Mouse (Mus musculus) heart, embryonic 13.5 days (tissue): ENCODE measurements around the gene Gpr165. TPM values are rescaled to one million over a fixed set of nuclear protein-coding genes. Genes with fewer than 3 reads are reported as not detected.

ENCODE experiments used
- ATAC-seq: fragments of 200-750 bp; cut with Nextera tagmentation; 2 replicates; pipeline ENCODE4 v1.8.0; 2017; ENCODE audit warnings: moderate TSS enrichment; ENCODE audit not compliant: insufficient number of reproducible peaks, low FRiP score, low TSS enrichment; ENCODE audit errors: extremely low read depth
- H3K27ac ChIP-seq: fragments of 300-500 bp; sonication (generic); replicated peaks from 2 replicates; pipeline ENCODE4 v1.5.1; 2015; ENCODE audit warnings: moderate library complexity, mild to moderate bottlenecking, inconsistent platforms
- H3K27me3 ChIP-seq: fragments of 300-500 bp; sonication (generic); replicated peaks from 2 replicates; pipeline ENCODE4 v1.6.1; 2015; ENCODE audit warnings: mild to moderate bottlenecking, inconsistent platforms
- H3K36me3 ChIP-seq: fragments of 300-500 bp; sonication (generic); 2 replicates; pipeline ENCODE4 v1.6.1; 2015; ENCODE audit warnings: mild to moderate bottlenecking, inconsistent platforms
- H3K4me1 ChIP-seq: fragments of 300-500 bp; sonication (generic); 2 replicates; pipeline ENCODE4 v1.6.1; 2015; ENCODE audit warnings: inconsistent platforms
- H3K4me2 ChIP-seq: fragments of 300-500 bp; sonication (generic); 2 replicates; pipeline ENCODE4 v1.6.1; 2015; ENCODE audit warnings: inconsistent platforms, mild to moderate bottlenecking, moderate library complexity
- H3K4me3 ChIP-seq: fragments of 300-500 bp; sonication (generic); 2 replicates; pipeline ENCODE4 v1.5.1; 2015; ENCODE audit warnings: moderate library complexity, mild to moderate bottlenecking, inconsistent platforms
- H3K9ac ChIP-seq: fragments of 300-500 bp; sonication (generic); 2 replicates; pipeline ENCODE4 v1.6.1; 2015; ENCODE audit warnings: inconsistent platforms, mild to moderate bottlenecking, moderate library complexity
- H3K9me3 ChIP-seq: fragments of 300-500 bp; sonication (generic); 2 replicates; pipeline ENCODE4 v1.6.1; 2016; ENCODE audit warnings: inconsistent platforms
- WGBS: fragments of 180-500 bp; shearing (Covaris S2); methylation state at CpG from one replicate; pipeline ENCODE4 v1.1.7; 2015; ENCODE audit warnings: mixed read lengths; 5-methylcytosine and 5-hydroxymethylcytosine counted together
- polyA plus RNA-seq: library from polyadenylated mRNA; unstranded; fragments of >200 nt; fragmentation: Nextera tagmentation; extraction: Ambion mirVana; gene quantifications from 2 replicates; pipeline ENCODE4 v1.2.1, GENCODE M21; 2015

The Gpr165 gene
- polyA plus RNA-seq: 0.07 and 0.14 TPM in 2 replicates

DNA sequence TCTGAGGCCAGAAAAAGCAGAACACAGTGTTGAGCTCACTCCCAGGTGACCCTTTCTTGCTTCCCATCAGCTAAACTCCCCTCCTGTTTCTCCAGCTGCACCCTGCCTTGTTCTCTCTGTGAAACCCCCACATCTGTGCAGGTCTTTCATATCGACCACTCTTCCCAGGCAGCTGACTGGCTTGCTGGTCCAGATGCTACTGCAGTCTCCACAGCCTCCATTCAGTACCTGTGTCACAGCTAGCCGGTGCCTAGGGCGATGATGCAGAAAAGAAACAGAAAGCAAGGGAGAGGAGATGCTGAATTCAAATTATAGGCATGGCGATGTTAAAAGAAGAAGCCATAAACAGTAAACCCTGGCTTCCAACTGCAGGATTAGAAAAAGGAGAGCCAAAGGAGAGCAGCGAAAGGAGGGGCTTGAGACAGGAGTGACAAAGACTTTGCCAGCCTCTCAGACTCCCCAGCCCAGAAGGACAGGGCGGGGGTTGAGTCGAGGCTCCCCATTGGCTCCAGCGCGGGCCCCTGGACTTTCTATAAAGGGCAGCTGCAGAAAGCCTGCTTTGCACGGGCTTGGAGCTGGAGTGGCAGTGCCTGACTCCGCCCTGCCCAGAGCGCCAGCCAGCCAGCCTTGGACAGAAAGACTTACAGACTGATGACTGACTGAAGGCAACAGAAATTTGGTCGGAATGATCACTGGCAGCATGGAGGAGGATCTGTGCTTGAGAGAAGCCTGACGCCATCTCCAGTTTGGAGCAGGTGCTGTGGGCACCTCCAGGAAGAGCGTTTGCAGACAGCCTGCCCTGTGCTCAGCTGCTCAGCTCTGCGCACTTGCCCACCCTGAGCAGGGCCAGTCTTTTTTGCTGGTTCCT lies at the start of gene Gpr165:
Gpr165 (plus strand) TSS at position 535 of the 868 bp plus-strand sequence.
- Histone ChIP-seq H3K4me1 (no peaks in the 10 kb centered on the region), H3K9me3 (no peaks in the 10 kb centered on the region), H3K4me3 (peak within 1 kb of the TSS; percentile 44), H3K4me2 (peak within 1 kb of the TSS; percentile 71), H3K27me3 (no peaks in the 10 kb centered on the region), H3K9ac (0 out of 2 replicates have a peak within 1 kb of the TSS, but pooled peaks have one; percentile 2), H3K36me3 (no peaks in the 10 kb centered on the region), H3K27ac (no peak within 1 kb of the TSS)
- 17% methylated on average over 16 of the region's 16 CpGs for WGBS
- peak; percentile 68; the same call in 1 of the 2 replicates for ATAC-seq

DNA sequence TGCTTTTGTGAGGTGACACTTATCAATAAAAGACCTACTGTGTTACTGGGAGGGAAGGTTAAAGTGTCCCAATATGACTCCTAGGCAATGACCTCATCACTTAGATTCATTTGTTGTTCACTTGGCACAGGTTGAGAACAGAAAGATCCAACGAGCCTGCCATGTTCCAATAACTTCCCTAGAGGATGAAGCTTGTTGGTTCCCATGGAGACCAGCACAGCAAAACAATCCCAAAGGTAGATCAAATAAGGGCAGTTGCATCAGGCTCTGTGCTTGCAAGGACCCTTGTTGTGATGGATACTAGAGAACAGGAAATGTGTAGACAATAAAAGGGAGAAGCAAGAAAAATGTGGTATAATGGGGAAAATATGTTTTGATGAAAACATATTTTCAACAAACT lies 38.4 kb upstream of the Gpr165 start:
- no peak overlapping the region for H3K9ac ChIP-seq
- no peaks in the 10 kb centered on the region for H3K4me1 ChIP-seq
- no peaks in the 10 kb centered on the region for H3K9me3 ChIP-seq
- H3K27me3 ChIP-seq: no peaks in the 10 kb centered on the region
- H3K4me2 ChIP-seq: no peak overlapping the region
- H3K27ac ChIP-seq: no peak overlapping the region
- no peaks in the 10 kb centered on the region for H3K36me3 ChIP-seq
- 37% methylated on average over 1 of the region's 1 CpGs for WGBS
- ATAC-seq: no peak
- H3K4me3 ChIP-seq: no peak overlapping the region
